Mouse (Mus musculus): Measurements from ENCODE around the gene Smyd5. TPM values are rescaled to one million over a fixed set of nuclear protein-coding genes. Genes with fewer than 3 reads are reported as not detected.

Gene Smyd5
- polyA plus RNA-seq, 1 experiment from 2014 or later: 29.1 TPM

- DNase-seq (ENCODE audit: low spot score): no peak
These were observed 59.8 kb downstream of the Smyd5 start for GRCm38 (mm10) chr6:85491606-85492005.

Other genes with a start within 250 kb of the Smyd5 start
- gene Emx1, start 244.6 kb upstream of the Smyd5 start, polyA plus RNA-seq (2015; fragmentation: Nextera tagmentation; extraction: Ambion mirVana): 0.10 TPM in 1 of 2 replicates, not detected in the other
- 4.4 and 5.1 TPM in 2 replicates for gene Sfxn5, start 98.6 kb upstream of the Smyd5 start, polyA plus RNA-seq (2015; fragmentation: Nextera tagmentation; extraction: Ambion mirVana)
- 4.3 and 4.7 TPM in 2 replicates for gene Rab11fip5, start 57.4 kb upstream of the Smyd5 start, polyA plus RNA-seq (2015; fragmentation: Nextera tagmentation; extraction: Ambion mirVana)
- gene Noto, start 8.1 kb upstream of the Smyd5 start, polyA plus RNA-seq (2015; fragmentation: Nextera tagmentation; extraction: Ambion mirVana): 0.22 TPM in 1 of 2 replicates, not detected in the other
- gene Cct7, start 19.5 kb downstream of the Smyd5 start, polyA plus RNA-seq (2015; fragmentation: Nextera tagmentation; extraction: Ambion mirVana): 415 and 437 TPM in 2 replicates
- gene Pradc1, start 20.0 kb downstream of the Smyd5 start, polyA plus RNA-seq (2015; fragmentation: Nextera tagmentation; extraction: Ambion mirVana): 51.9 and 56.7 TPM in 2 replicates
- gene Fbxo41, start 71.0 kb downstream of the Smyd5 start, polyA plus RNA-seq (2015; fragmentation: Nextera tagmentation; extraction: Ambion mirVana): 0.04 TPM in 1 of 2 replicates, not detected in the other
- 0.05 TPM in 1 of 2 replicates, not detected in the other for gene Egr4, start 81.6 kb downstream of the Smyd5 start, polyA plus RNA-seq (2015; fragmentation: Nextera tagmentation; extraction: Ambion mirVana)
- gene Alms1, start 155.5 kb downstream of the Smyd5 start, polyA plus RNA-seq (2015; fragmentation: Nextera tagmentation; extraction: Ambion mirVana): 2.6 and 2.9 TPM in 2 replicates

Data from thymus, postnatal 0 days (tissue).